Mouse (Mus musculus): ENCODE measurements around the gene Taok2.

DNA sequence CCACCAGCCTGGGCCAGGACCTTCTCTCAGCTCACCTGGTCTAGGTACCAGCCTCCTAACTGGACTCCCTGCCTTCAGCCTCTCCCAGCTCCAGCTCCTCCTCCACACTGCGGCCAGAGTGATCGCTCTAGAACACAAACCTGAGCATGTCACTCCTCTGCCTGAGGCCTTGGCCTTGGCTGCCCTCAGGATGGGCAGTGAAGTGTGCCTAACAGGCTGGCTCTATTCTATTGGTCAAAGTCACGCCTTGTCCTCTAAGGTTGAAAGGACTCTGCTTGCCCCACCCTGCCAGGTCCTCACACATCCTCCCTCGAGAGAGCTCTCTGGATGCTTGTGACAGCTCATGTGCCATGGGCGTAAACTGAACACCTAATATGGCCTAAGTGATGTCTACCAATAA, 31.0 kb downstream of the Taok2 start:
- TF ChIP-seq CTCF (IDR thresholded peaks at IDR 0.05; ENCODE audit: borderline replicate concordance, insufficient read depth, low read length) (no peak), POLR2A (IDR thresholded peaks at IDR 0.05; ENCODE audit: low read depth, low read length) (no peak)
